Mouse (Mus musculus): ENCODE measurements around the gene Mtfr1l. TPM values are rescaled to one million over a fixed set of nuclear protein-coding genes. Genes with fewer than 3 reads are reported as not detected.

The Mtfr1l gene
- polyA plus RNA-seq, 1 experiment from 2014 or later: 167 TPM

DNA sequence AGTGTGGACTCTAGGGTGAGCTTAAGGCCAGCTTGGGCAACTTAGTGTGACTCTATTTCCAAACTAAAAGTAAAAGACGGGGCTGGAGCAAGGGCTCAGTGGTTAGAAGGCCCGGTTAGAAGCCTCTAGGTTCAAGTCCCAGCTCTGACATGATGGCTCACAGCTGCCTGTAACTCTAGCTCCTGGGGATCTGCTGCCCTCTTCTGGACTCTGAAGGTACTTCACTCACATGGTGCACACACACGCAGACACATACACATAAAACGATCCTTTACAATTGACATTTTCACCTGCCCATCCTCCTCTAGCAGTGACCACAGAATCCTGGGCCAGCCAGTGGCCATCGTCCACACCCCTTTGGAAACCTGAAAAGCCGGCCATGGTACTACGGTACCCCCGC is 14.7 kb upstream of the Mtfr1l start:
- Histone ChIP-seq H3K4me1 (ENCODE audit: control insufficient read depth, insufficient read depth, low read length) (peaks cover 32% of the 10 kb centered on the region), H3K9me3 (replicated peaks; ENCODE audit: control insufficient read depth, low read length) (peaks cover 7% of the 10 kb centered on the region), H3K4me2 (ENCODE audit: low read depth, low read length) (no peak overlapping the region), H3K9ac (ENCODE audit: low read length) (no peak overlapping the region), H3K4me3 (ENCODE audit: low read length) (no peak overlapping the region), H3K36me3 (ENCODE audit: control insufficient read depth, insufficient read depth) (peaks cover 18% of the 10 kb centered on the region), H3K27ac (ENCODE audit: low read length) (no peak overlapping the region), H3K27me3 (ENCODE audit: control insufficient read depth, insufficient read depth, low read length) (no peaks in the 10 kb centered on the region)
- ATAC-seq (replicated peaks; ENCODE audit: extremely low read depth, insufficient read depth, low FRiP score): no peak
- WGBS: 97% methylated on average over 8 of the region's 8 CpGs

GRCm38 (mm10) chr4:134548169-134548938 is 13.2 kb upstream of the Mtfr1l start:
- no peak overlapping the region for H3K4me3 ChIP-seq (ENCODE audit: low read length)
- no peak overlapping the region; the same call in none of the 2 replicates for H3K27ac ChIP-seq (ENCODE audit: low read length)
- H3K9me3 ChIP-seq (replicated peaks; ENCODE audit: control insufficient read depth, low read length): peaks cover 7% of the 10 kb centered on the region
- H3K4me1 ChIP-seq (ENCODE audit: control insufficient read depth, insufficient read depth, low read length): peaks cover 32% of the 10 kb centered on the region
- WGBS: 51% methylated on average over 18 of the region's 18 CpGs
- no peaks in the 10 kb centered on the region for H3K27me3 ChIP-seq (ENCODE audit: control insufficient read depth, insufficient read depth, low read length)
- no peak for ATAC-seq (replicated peaks; ENCODE audit: extremely low read depth, insufficient read depth, low FRiP score)
- H3K36me3 ChIP-seq (ENCODE audit: control insufficient read depth, insufficient read depth): peaks cover 23% of the 10 kb centered on the region
- H3K4me2 ChIP-seq (ENCODE audit: low read depth, low read length): no peak overlapping the region
- H3K9ac ChIP-seq (ENCODE audit: low read length): peak overlapping the region; percentile 20; the same call in 1 of the 2 replicates

GRCm38 (mm10) chr4:134546814-134547705 is 11.9 kb upstream of the Mtfr1l start:
- no peak overlapping the region for H3K4me2 ChIP-seq (ENCODE audit: low read depth, low read length)
- H3K36me3 ChIP-seq (ENCODE audit: control insufficient read depth, insufficient read depth): peaks cover 27% of the 10 kb centered on the region
- peaks cover 29% of the 10 kb centered on the region for H3K4me1 ChIP-seq (ENCODE audit: control insufficient read depth, insufficient read depth, low read length)
- H3K9ac ChIP-seq (ENCODE audit: low read length): peak overlapping the region; percentile 41
- 0 out of 2 replicates have a peak, but pooled peaks have one; percentile 3 for ATAC-seq (replicated peaks; ENCODE audit: extremely low read depth, insufficient read depth, low FRiP score)
- no peaks in the 10 kb centered on the region for H3K27me3 ChIP-seq (ENCODE audit: control insufficient read depth, insufficient read depth, low read length)
- WGBS: 60% methylated on average over 9 of the region's 9 CpGs
- no peak overlapping the region for H3K4me3 ChIP-seq (ENCODE audit: low read length)
- peaks cover 7% of the 10 kb centered on the region for H3K9me3 ChIP-seq (replicated peaks; ENCODE audit: control insufficient read depth, low read length)
- H3K27ac ChIP-seq (ENCODE audit: low read length): peak overlapping the region; percentile 45

GRCm38 (mm10) chr4:134543261-134543660 is 8.1 kb upstream of the Mtfr1l start:
- ATAC-seq (replicated peaks; ENCODE audit: extremely low read depth, insufficient read depth, low FRiP score): peak; percentile 67; the same call in 1 of the 2 replicates
- H3K36me3 ChIP-seq (ENCODE audit: control insufficient read depth, insufficient read depth): peaks cover 30% of the 10 kb centered on the region
- peaks cover 22% of the 10 kb centered on the region for H3K4me1 ChIP-seq (ENCODE audit: control insufficient read depth, insufficient read depth, low read length)
- H3K4me2 ChIP-seq (ENCODE audit: low read depth, low read length): no peak overlapping the region
- H3K27ac ChIP-seq (ENCODE audit: low read length): no peak overlapping the region
- no peaks in the 10 kb centered on the region for H3K9me3 ChIP-seq (replicated peaks; ENCODE audit: control insufficient read depth, low read length)
- H3K4me3 ChIP-seq (ENCODE audit: low read length): no peak overlapping the region
- H3K9ac ChIP-seq (ENCODE audit: low read length): no peak overlapping the region
- no peaks in the 10 kb centered on the region for H3K27me3 ChIP-seq (ENCODE audit: control insufficient read depth, insufficient read depth, low read length)
- WGBS: 4% methylated on average over 5 of the region's 5 CpGs

DNA sequence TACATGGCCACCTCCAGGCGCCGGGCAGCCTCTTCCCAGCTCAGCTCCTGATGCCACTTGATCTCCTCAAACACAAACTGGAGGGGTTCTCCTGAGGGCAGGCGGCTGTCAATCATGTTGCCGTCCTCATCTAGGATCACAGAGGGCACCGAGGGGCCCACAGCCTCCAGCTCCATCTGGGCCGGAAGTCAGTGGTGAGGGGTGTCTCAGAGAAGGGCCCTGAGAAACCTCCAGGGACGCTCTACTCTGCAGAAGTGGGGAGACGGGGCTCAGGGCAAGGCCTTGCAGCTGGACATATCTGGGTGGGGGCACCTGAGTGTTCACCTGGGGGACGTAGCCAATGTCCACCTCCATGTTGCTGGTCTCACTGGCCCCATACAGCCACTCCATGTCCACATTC is 7.5 kb upstream of the Mtfr1l start:
- Histone ChIP-seq H3K4me1 (ENCODE audit: control insufficient read depth, insufficient read depth, low read length) (peaks cover 17% of the 10 kb centered on the region), H3K36me3 (ENCODE audit: control insufficient read depth, insufficient read depth) (peaks cover 30% of the 10 kb centered on the region), H3K27me3 (ENCODE audit: control insufficient read depth, insufficient read depth, low read length) (no peaks in the 10 kb centered on the region), H3K9ac (ENCODE audit: low read length) (no peak overlapping the region), H3K27ac (ENCODE audit: low read length) (no peak overlapping the region), H3K4me3 (ENCODE audit: low read length) (no peak overlapping the region), H3K4me2 (ENCODE audit: low read depth, low read length) (no peak overlapping the region), H3K9me3 (replicated peaks; ENCODE audit: control insufficient read depth, low read length) (no peaks in the 10 kb centered on the region)
- no peak for ATAC-seq (replicated peaks; ENCODE audit: extremely low read depth, insufficient read depth, low FRiP score)
- 93% methylated on average over 9 of the region's 9 CpGs for WGBS

DNA sequence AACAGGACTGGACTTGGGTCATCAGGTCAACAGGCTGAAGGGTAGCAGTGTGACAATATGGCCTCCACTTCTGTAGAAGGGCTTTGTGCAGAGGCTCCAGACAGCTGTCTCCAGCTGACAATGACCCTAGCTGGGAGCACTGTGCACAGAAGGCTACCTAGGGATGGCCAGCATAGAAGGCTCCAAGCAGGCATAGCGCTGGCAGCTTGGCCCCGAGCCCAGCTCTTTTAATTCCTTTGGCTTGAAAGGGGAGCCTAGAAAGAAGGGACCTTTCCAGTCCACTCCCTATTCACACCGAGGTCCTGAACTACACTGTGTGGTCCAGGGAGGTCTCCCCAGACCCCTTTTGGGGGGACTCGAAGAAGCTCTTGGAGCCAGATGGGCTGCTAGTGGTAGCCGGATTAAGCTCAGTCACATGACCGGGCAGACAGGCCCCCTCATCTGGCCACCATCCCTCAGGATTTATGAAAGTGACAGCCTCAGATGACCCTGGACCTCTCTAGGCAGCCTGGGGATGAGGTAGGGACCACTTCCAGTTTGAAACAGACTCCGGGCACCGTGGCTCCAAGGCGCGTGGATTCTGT is 3.9 kb upstream of the Mtfr1l start:
- Histone ChIP-seq H3K9ac (ENCODE audit: low read length) (no peak overlapping the region), H3K4me3 (ENCODE audit: low read length) (no peak overlapping the region), H3K4me2 (ENCODE audit: low read depth, low read length) (no peak overlapping the region), H3K36me3 (ENCODE audit: control insufficient read depth, insufficient read depth) (peaks cover 23% of the 10 kb centered on the region), H3K9me3 (replicated peaks; ENCODE audit: control insufficient read depth, low read length) (no peaks in the 10 kb centered on the region), H3K4me1 (ENCODE audit: control insufficient read depth, insufficient read depth, low read length) (peaks cover 9% of the 10 kb centered on the region), H3K27ac (ENCODE audit: low read length) (no peak overlapping the region), H3K27me3 (ENCODE audit: control insufficient read depth, insufficient read depth, low read length) (no peaks in the 10 kb centered on the region)
- no peak for ATAC-seq (replicated peaks; ENCODE audit: extremely low read depth, insufficient read depth, low FRiP score)
- WGBS: 79% methylated on average over 10 of the region's 10 CpGs

DNA sequence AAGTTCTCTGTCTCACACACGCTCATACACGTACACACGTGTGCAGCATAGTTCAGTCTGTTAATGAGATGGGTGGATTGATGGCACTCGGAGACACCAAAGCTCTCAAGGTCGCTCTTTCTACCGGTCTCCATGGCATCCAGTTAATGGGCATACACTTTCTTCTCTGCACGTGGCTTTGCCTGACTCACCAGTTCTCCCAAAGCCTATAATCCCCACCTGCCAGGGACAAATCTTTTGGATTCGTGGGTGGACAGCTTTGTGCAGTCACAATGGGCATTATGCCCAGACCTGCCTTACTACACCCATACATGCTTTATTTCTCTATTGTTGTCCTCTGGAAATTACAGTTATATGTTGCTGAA is 582 bp upstream of the Mtfr1l start:
- Histone ChIP-seq H3K4me1 (ENCODE audit: control insufficient read depth, insufficient read depth, low read length) (peaks cover 26% of the 10 kb centered on the region), H3K4me3 (ENCODE audit: low read length) (peak overlapping the region; percentile 96), H3K4me2 (ENCODE audit: low read depth, low read length) (peak overlapping the region; percentile 93), H3K9ac (ENCODE audit: low read length) (peak overlapping the region; percentile 72), H3K9me3 (replicated peaks; ENCODE audit: control insufficient read depth, low read length) (no peaks in the 10 kb centered on the region), H3K27me3 (ENCODE audit: control insufficient read depth, insufficient read depth, low read length) (no peaks in the 10 kb centered on the region), H3K27ac (ENCODE audit: low read length) (peak overlapping the region; percentile 80), H3K36me3 (ENCODE audit: control insufficient read depth, insufficient read depth) (peaks cover 20% of the 10 kb centered on the region; the same call in 1 of the 2 replicates)
- 10% methylated on average over 8 of the region's 8 CpGs for WGBS
- ATAC-seq (replicated peaks; ENCODE audit: extremely low read depth, insufficient read depth, low FRiP score): peak; percentile 2; the same call in 1 of the 2 replicates

DNA sequence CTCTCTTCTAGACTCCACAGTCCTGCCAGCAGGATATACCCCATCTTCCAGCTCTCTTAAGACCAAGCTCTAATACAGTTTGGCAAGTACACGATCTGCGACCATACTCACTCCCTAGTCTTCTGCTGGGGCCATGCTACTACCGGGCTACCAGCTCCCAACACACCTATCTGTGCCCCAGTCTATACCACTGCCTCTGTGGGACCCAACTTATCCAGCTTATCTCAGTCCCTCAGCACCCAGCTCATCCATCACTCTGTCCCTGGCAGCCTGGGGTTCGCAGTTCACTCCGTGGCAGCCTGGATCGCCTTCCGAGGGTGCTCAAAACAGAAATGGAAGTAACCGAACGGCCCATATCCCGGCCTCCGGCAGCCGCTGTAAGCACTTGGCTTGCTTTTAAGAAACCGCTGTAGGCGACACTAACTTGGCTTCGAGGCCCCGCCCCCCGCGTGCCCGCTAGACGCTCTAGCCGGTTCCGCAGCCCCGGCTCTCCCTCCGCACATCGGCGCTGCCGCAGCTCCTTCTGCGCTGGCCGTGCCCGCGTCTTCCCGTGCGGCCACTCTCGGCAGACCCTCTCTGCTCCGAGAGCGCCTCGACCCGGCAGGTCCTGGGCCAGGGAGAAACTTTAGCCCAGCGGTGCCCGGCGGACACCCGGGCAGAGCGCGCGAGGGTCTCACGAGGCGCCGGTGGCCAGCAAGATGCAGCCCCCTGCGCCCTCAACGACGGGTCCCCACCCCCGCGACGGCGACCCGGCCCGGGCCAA is 882 bp downstream of the Mtfr1l start:
- H3K4me1 ChIP-seq (ENCODE audit: control insufficient read depth, insufficient read depth, low read length): peaks cover 26% of the 10 kb centered on the region
- peak; percentile 12; the same call in 1 of the 2 replicates for ATAC-seq (replicated peaks; ENCODE audit: extremely low read depth, insufficient read depth, low FRiP score)
- peaks cover 20% of the 10 kb centered on the region; the same call in 1 of the 2 replicates for H3K36me3 ChIP-seq (ENCODE audit: control insufficient read depth, insufficient read depth)
- H3K4me2 ChIP-seq (ENCODE audit: low read depth, low read length): peak overlapping the region; percentile 96
- peak overlapping the region; percentile 94 for H3K9ac ChIP-seq (ENCODE audit: low read length)
- H3K27me3 ChIP-seq (ENCODE audit: control insufficient read depth, insufficient read depth, low read length): no peaks in the 10 kb centered on the region
- no peaks in the 10 kb centered on the region for H3K9me3 ChIP-seq (replicated peaks; ENCODE audit: control insufficient read depth, low read length)
- peak overlapping the region; percentile 96 for H3K27ac ChIP-seq (ENCODE audit: low read length)
- H3K4me3 ChIP-seq (ENCODE audit: low read length): peak overlapping the region; percentile 96
- WGBS: under 1% methylated on average over 57 of the region's 57 CpGs

Measured in heart, embryonic 16.5 days (tissue).